Mouse (Mus musculus): ENCODE results near the gene P3h3. TPM values are rescaled to one million over a fixed set of nuclear protein-coding genes. Genes with fewer than 3 reads are reported as not detected.
A peak's percentile ranks its signal among the peaks of the same experiment; 100 is the strongest.
"Not testable (repeated sequence)": the region's sequence is repeated elsewhere in the genome, so short reads cannot be mapped to it uniquely, and the experiment has no call there.

Gene P3h3
- polyA plus RNA-seq, 1 experiment from 2014 or later, result 26.9 TPM

- no peak overlapping the region for H3K9ac ChIP-seq
- WGBS, result 8% methylated on average over 9 of the region's 9 CpGs
Observed at GRCm38 (mm10) chr6:124847305-124847704, 10.2 kb downstream of the P3h3 start.

GRCm38 (mm10) chr6:124840241-124841167 is 17.0 kb downstream of the P3h3 start, which contains the start of gene Gnb3:
TSS of gene Gnb3 (minus strand) at chr6:124840275.
- Histone ChIP-seq H3K36me3 (no peaks in the 10 kb centered on the region), H3K27ac (no peak within 1 kb of the TSS), H3K9me3 (no peaks in the 10 kb centered on the region), H3K27me3 (no peaks in the 10 kb centered on the region), H3K4me2 (no peak within 1 kb of the TSS), H3K4me1 (peaks cover 31% of the 10 kb centered on the region), H3K4me3 (no peak within 1 kb of the TSS), H3K9ac (no peak within 1 kb of the TSS)
- ATAC-seq (ENCODE audit: borderline replicate concordance, extremely low read depth, low FRiP score, low TSS enrichment), result no peak
- WGBS, result 18% methylated on average over 15 of the region's 15 CpGs

More at GRCm38 (mm10) chr6:124847305-124847704, 10.2 kb downstream of the P3h3 start:
- H3K27me3 ChIP-seq, result no peaks in the 10 kb centered on the region
- ATAC-seq (ENCODE audit: borderline replicate concordance, extremely low read depth, low FRiP score, low TSS enrichment), result peak; percentile 67; the same call in 1 of the 2 replicates
- no peaks in the 10 kb centered on the region for H3K4me1 ChIP-seq
- H3K27ac ChIP-seq, result no peak overlapping the region
- no peak overlapping the region for H3K4me3 ChIP-seq
- no peak overlapping the region for H3K4me2 ChIP-seq
- H3K36me3 ChIP-seq, result peaks cover 3% of the 10 kb centered on the region; the same call in 1 of the 2 replicates
- H3K9me3 ChIP-seq, result no peaks in the 10 kb centered on the region

- Histone ChIP-seq H3K27me3 (no peaks in the 10 kb centered on the region), H3K9me3 (no peaks in the 10 kb centered on the region), H3K36me3 (peaks cover 3% of the 10 kb centered on the region; the same call in 1 of the 2 replicates), H3K4me1 (peaks cover 32% of the 10 kb centered on the region), H3K27ac (no peak overlapping the region), H3K4me3 (no peak overlapping the region), H3K9ac (no peak overlapping the region), H3K4me2 (no peak overlapping the region)
- ATAC-seq (ENCODE audit: borderline replicate concordance, extremely low read depth, low FRiP score, low TSS enrichment), result peak; percentile 19; the same call in 1 of the 2 replicates
- 8% methylated on average over 8 of the region's 8 CpGs for WGBS
Observed at GRCm38 (mm10) chr6:124839805-124840204, 17.7 kb downstream of the P3h3 start.

GRCm38 (mm10) chr6:124836411-124836810 is 21.1 kb downstream of the P3h3 start:
- ATAC-seq (ENCODE audit: borderline replicate concordance, extremely low read depth, low FRiP score, low TSS enrichment), result no peak; the same call in 1 of the 2 replicates
- Histone ChIP-seq H3K4me3 (no peak overlapping the region), H3K4me1 (peaks cover 34% of the 10 kb centered on the region), H3K27ac (no peak overlapping the region), H3K36me3 (peaks cover 30% of the 10 kb centered on the region), H3K4me2 (no peak overlapping the region), H3K9me3 (no peaks in the 10 kb centered on the region), H3K27me3 (no peaks in the 10 kb centered on the region), H3K9ac (no peak overlapping the region)
- WGBS, result 48% methylated on average over 7 of the region's 7 CpGs

- 61% methylated on average over 10 of the region's 10 CpGs for WGBS
- ATAC-seq (ENCODE audit: borderline replicate concordance, extremely low read depth, low FRiP score, low TSS enrichment), result no peak
- H3K27me3 ChIP-seq, result no peaks in the 10 kb centered on the region
- H3K9ac ChIP-seq, result no peak overlapping the region
- H3K27ac ChIP-seq, result no peak overlapping the region
- H3K36me3 ChIP-seq, result peaks cover 30% of the 10 kb centered on the region
- H3K4me3 ChIP-seq, result no peak overlapping the region
- no peaks in the 10 kb centered on the region for H3K9me3 ChIP-seq
- peaks cover 43% of the 10 kb centered on the region for H3K4me1 ChIP-seq
- H3K4me2 ChIP-seq, result no peak overlapping the region
Observed at GRCm38 (mm10) chr6:124835531-124835930, 22.0 kb downstream of the P3h3 start.

GRCm38 (mm10) chr6:124834512-124835081 is 23.0 kb downstream of the P3h3 start:
- Histone ChIP-seq H3K9me3 (no peaks in the 10 kb centered on the region), H3K4me1 (peaks cover 40% of the 10 kb centered on the region), H3K27ac (no peak overlapping the region), H3K9ac (no peak overlapping the region), H3K36me3 (peaks cover 30% of the 10 kb centered on the region), H3K4me2 (no peak overlapping the region), H3K4me3 (no peak overlapping the region), H3K27me3 (no peaks in the 10 kb centered on the region)
- WGBS, result 78% methylated on average over 6 of the region's 6 CpGs
- no peak for ATAC-seq (ENCODE audit: borderline replicate concordance, extremely low read depth, low FRiP score, low TSS enrichment)

- Histone ChIP-seq H3K9me3 (no peaks in the 10 kb centered on the region), H3K4me3 (peak overlapping the region; percentile 61; the same call in 1 of the 2 replicates), H3K4me1 (peaks cover 39% of the 10 kb centered on the region), H3K27me3 (no peaks in the 10 kb centered on the region), H3K27ac (no peak overlapping the region), H3K9ac (no peak overlapping the region), H3K4me2 (no peak overlapping the region), H3K36me3 (peaks cover 30% of the 10 kb centered on the region)
- WGBS, result 85% methylated on average over 8 of the region's 8 CpGs
- ATAC-seq (ENCODE audit: borderline replicate concordance, extremely low read depth, low FRiP score, low TSS enrichment), result no peak
Observed at GRCm38 (mm10) chr6:124831649-124832048, 25.9 kb downstream of the P3h3 start.

GRCm38 (mm10) chr6:124831199-124831598 is 26.4 kb downstream of the P3h3 start:
- Histone ChIP-seq H3K4me2 (peak overlapping the region; percentile 85), H3K4me1 (peaks cover 34% of the 10 kb centered on the region), H3K4me3 (peak overlapping the region; percentile 61), H3K36me3 (peaks cover 32% of the 10 kb centered on the region)
- ATAC-seq (ENCODE audit: borderline replicate concordance, extremely low read depth, low FRiP score, low TSS enrichment); H3K27me3 ChIP-seq; H3K27ac ChIP-seq; H3K9me3 ChIP-seq; H3K9ac ChIP-seq: not testable (repeated sequence)
- WGBS, result 84% methylated on average over 4 of the region's 4 CpGs

GRCm38 (mm10) chr6:124829799-124830700 is 27.5 kb downstream of the P3h3 start:
- Histone ChIP-seq H3K4me2 (peak overlapping the region; percentile 85), H3K36me3 (peaks cover 42% of the 10 kb centered on the region), H3K27ac (peak overlapping the region; percentile 93), H3K4me3 (peak overlapping the region; percentile 61), H3K27me3 (no peaks in the 10 kb centered on the region), H3K9me3 (no peaks in the 10 kb centered on the region), H3K9ac (peak overlapping the region; percentile 75), H3K4me1 (peaks cover 27% of the 10 kb centered on the region)
- peak; percentile 90 for ATAC-seq (ENCODE audit: borderline replicate concordance, extremely low read depth, low FRiP score, low TSS enrichment)
- WGBS, result under 1% methylated on average over 38 of the region's 38 CpGs

GRCm38 (mm10) chr6:124828868-124829798 is 28.4 kb downstream of the P3h3 start, which contains the start of the genes Usp5 and Cdca3:
TSS of gene Usp5 (minus strand) at chr6:124829484.
TSS of gene Cdca3 (plus strand) at chr6:124829547.
- peak; percentile 95 for ATAC-seq (ENCODE audit: borderline replicate concordance, extremely low read depth, low FRiP score, low TSS enrichment)
- 0% methylated on average over 55 of the region's 55 CpGs for WGBS
- H3K36me3 ChIP-seq, result peaks cover 43% of the 10 kb centered on the region

More at GRCm38 (mm10) chr6:124828868-124829798, 28.4 kb downstream of the P3h3 start, which contains the start of the genes Usp5 and Cdca3:
- H3K9ac ChIP-seq, result peak within 1 kb of the TSS; percentile 75
- H3K4me3 ChIP-seq, result peak within 1 kb of the TSS; percentile 61
- H3K4me2 ChIP-seq, result peak within 1 kb of the TSS; percentile 85
- H3K27ac ChIP-seq, result peak within 1 kb of the TSS; percentile 93
- no peaks in the 10 kb centered on the region for H3K9me3 ChIP-seq
- H3K27me3 ChIP-seq, result no peaks in the 10 kb centered on the region
- H3K4me1 ChIP-seq, result peaks cover 27% of the 10 kb centered on the region
